Mouse (Mus musculus) heart, adult 2 months (tissue): ENCODE data around the gene Setd6.

ENCODE experiments used
- CTCF ChIP-seq: fragments of 200-600 bp; IDR thresholded peaks from 2 replicates; pipeline ENCODE4 v1.8.1; 2022; ENCODE audit warnings: antibody characterized with exemption, mild to moderate bottlenecking, moderate library complexity
- EP300 ChIP-seq: fragments of 200-500 bp; IDR thresholded peaks from 2 replicates; pipeline ENCODE4 v1.6.1; 2011; ENCODE audit warnings: low read depth, low read length, control low read depth; ENCODE audit not compliant: insufficient read depth
- POLR2A ChIP-seq: fragments of 200-500 bp; IDR thresholded peaks from 2 replicates; pipeline ENCODE4 v1.6.1; 2011; ENCODE audit warnings: mild to moderate bottlenecking, low read depth, low read length, control low read depth; ENCODE audit not compliant: insufficient read depth

DNA sequence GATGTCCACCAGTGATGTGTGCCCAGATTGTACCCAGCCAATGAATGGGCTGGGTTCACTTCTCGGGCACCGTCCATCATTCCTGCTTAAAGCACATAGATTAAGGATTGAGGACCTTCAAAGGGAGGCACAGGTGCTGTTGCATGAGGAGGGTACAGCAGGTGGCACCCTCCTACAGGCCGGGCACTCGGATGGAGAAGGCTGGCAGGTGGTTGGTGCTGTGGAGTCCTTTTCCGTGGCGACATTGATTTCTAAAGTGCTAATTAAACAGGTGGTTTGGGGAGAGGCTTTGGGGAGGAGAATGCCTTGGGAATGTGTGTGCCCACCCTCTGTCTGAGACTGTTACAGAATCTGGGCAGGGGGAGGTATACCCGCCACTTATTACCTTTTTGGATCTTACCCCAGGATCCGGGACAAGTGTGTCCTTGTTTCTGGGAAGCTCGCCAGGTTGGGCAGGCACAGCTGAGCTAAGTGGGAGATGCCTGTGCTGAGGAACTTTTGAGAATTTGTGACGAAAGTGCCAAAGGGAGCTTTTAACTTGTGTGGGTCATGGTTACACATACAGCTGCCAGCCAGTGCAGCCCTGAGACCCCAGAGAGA, 27.5 kb upstream of the Setd6 start:
- no peak for TF ChIP-seq POLR2A
- no peak for TF ChIP-seq CTCF
- TF ChIP-seq EP300 = no peak
